Mouse (Mus musculus): ENCODE measurements at regions not wholly inside any gene's neighbourhood (a gene's known extent, or its start where the extent isn't known, plus 50 kb on each side); places are given as distances from the start of the nearest gene placed in this dataset.

DNA sequence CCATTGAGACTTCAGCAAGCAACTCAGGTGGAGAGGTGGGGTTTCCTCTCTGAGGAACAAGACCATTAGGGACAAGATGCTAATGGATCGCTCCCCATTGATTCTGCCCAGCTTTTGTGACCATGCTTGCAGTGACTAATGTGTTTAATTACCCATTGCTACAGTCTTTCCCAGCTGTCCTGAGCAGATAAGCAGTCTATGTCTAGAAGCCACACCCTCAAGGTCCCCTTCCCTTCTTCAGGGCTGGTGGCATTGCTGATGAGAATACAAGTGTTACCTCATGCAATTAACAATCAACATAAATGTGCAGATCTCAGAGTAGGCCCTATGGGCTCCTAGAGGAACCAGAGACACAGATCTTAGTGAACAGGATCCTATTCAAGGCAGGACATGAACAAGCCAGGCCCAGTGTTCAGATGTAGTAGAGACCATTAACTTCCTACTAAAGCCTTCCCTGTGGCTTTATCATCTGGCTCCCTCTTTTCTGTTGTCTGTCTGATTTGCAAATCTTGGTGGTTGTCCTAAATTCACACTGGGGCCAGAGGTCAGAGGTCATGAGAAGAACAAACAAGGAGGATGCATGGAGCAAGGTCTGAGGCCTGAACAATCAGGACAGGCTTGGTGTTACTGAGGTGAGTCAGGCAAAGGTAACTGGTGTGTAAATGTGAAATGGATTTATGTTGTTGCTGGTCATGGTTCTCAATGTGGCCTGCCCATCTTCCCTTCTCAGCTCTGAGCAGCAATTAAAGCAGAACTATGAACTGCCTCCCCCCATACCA, 56.8 kb downstream of the Odc1 start:
- Histone ChIP-seq H3K4me3 (no peak overlapping the region), H3K27me3 (ENCODE audit: poor library complexity, severe bottlenecking) (no peaks in the 10 kb centered on the region), H3K9me3 (no peaks in the 10 kb centered on the region), H3K36me3 (replicated peaks) (no peaks in the 10 kb centered on the region), H3K4me1 (no peaks in the 10 kb centered on the region), H3K27ac (no peak overlapping the region)
- 100% methylated on average over 1 of the region's 1 CpGs for WGBS
- DNase-seq (ENCODE audit: extremely low spot score, low spot score), result no peak

DNA sequence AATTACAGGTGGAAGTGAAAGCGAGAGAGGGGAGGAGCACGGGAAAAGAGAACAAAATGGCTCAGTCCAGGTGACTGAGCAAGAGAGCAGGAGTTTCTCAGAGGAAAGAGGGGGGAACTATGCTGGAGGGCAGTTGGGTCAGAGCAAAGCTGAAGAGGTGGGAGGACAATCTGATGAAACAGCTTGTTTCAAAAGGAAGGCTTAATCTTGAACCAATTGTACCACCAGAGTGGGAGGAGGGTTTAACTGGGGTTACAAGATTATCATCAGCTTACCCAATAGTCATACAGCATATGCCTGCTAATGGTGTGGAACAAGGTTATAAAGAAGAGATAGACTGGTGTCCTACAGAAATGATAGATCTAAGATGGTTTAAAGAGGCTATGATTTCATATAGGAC, 59.0 kb downstream of the Odc1 start:
- 0 out of 2 replicates have a peak, but pooled peaks cover 3% of the 10 kb centered on the region for H3K9me3 ChIP-seq
- 92% methylated on average over 2 of the region's 2 CpGs for WGBS

DNA sequence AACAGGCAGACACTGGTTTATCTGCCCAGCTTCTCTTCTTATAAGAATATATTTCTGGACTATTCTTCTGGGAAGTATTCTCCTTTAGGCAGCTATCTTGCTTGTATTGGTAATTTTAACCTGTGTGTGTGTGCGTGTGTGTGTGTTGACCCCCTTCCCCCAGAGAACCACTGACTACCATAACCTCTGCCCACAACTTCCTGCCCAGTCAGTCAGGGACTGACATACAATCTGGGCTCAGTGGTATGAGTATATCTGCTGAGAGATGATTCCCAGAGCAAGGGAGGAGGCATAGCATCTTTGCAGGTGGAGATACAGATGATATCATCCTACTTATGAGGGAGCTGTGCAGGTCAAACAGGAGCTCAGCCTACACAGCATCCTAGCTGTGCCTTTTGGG, 65.8 kb downstream of the Odc1 start:
- no peak for DNase-seq (ENCODE audit: extremely low spot score, low spot score)
- H3K4me3 ChIP-seq, result no peak overlapping the region
- H3K27me3 ChIP-seq (ENCODE audit: poor library complexity, severe bottlenecking), result no peaks in the 10 kb centered on the region
- 0 out of 2 replicates have a peak, but pooled peaks cover 3% of the 10 kb centered on the region for H3K9me3 ChIP-seq
- H3K27ac ChIP-seq, result no peak overlapping the region
- no peaks in the 10 kb centered on the region for H3K36me3 ChIP-seq (replicated peaks)
- peaks cover 7% of the 10 kb centered on the region for H3K4me1 ChIP-seq
- WGBS, result 94% methylated on average over 1 of the region's 1 CpGs

More for the DNA sequence above, 59.0 kb downstream of the Odc1 start:
- Histone ChIP-seq H3K4me1 (no peaks in the 10 kb centered on the region), H3K27me3 (ENCODE audit: poor library complexity, severe bottlenecking) (no peaks in the 10 kb centered on the region), H3K36me3 (replicated peaks) (no peaks in the 10 kb centered on the region), H3K27ac (no peak overlapping the region), H3K4me3 (no peak overlapping the region)
- DNase-seq (ENCODE audit: extremely low spot score, low spot score), result no peak

DNA sequence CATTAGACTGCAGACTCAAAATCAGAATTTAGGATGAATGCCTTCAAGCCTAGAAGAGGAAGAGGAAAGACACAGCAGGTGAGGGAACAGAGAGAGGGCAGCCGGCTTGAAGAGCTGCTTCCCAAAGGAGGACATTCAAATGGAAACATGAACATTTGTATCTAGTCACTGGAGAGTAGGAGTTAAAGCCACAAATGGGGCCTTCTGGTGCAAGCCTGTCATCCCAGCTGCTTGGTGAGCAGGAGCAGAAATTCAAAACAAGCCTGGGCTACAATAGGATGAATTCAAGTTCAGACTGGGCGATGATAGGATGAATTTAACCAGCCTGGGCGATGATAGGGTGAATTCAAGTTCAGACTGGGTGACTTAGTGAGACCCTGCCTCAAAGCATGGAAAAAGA, 67.4 kb downstream of the Odc1 start:
- 0 out of 2 replicates have a peak, but pooled peaks cover 3% of the 10 kb centered on the region for H3K27me3 ChIP-seq (ENCODE audit: poor library complexity, severe bottlenecking)
- no peak overlapping the region for H3K27ac ChIP-seq
- 82% methylated on average over 3 of the region's 3 CpGs for WGBS
- H3K4me1 ChIP-seq, result peaks cover 7% of the 10 kb centered on the region
- DNase-seq (ENCODE audit: extremely low spot score, low spot score), result no peak
- H3K4me3 ChIP-seq, result no peak overlapping the region
- no peaks in the 10 kb centered on the region for H3K36me3 ChIP-seq (replicated peaks)
- no peaks in the 10 kb centered on the region; the same call in 1 of the 2 replicates for H3K9me3 ChIP-seq

DNA sequence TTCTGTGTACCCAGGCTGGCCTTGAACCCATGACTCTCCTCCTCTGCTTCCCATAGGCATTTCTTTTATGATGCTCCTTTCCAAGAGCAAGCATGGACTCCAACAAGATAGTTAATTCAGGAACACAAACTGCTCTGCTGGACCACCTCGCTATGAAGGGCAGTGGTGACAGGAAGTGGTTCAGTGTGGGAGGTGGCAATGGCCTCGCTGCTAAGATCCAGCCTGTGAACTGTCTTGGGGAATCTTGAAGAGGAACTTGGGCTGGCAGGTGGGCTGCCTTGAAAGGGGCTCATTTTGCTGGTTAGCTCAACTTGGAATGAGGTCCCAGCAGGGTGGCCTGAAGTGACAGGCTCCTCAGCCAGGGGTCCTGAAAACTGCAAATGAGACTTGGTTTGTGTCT, 72.4 kb upstream of the Hpcal1 start:
- Histone ChIP-seq H3K36me3 (replicated peaks) (no peaks in the 10 kb centered on the region), H3K27ac (no peak overlapping the region), H3K4me3 (no peak overlapping the region), H3K4me1 (peaks cover 47% of the 10 kb centered on the region), H3K27me3 (ENCODE audit: poor library complexity, severe bottlenecking) (peaks cover 55% of the 10 kb centered on the region), H3K9me3 (no peaks in the 10 kb centered on the region; the same call in 1 of the 2 replicates)
- no peak for DNase-seq (ENCODE audit: extremely low spot score, low spot score)
- WGBS, result 40% methylated on average over 2 of the region's 2 CpGs

DNA sequence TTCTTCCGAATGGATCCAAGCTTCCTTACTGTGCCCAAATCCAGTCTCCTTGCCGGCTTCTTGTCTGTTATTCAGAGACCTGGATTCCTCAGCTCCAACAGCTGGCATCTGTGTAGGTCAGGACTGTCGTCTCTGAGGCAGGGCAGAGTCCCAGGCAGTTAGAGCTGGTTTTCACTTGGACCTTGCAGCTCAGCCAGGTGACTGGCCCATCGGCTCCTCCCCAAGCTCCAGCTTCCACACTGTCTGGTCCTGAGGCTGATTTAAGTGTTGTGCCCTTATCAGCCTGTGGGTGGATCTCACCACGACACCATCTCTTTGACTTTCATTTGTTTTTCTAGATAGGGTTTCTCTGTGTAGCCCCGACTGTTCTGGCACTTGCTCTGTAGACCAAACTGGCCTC, 70.4 kb upstream of the Hpcal1 start:
- 57% methylated on average over 6 of the region's 6 CpGs for WGBS
- no peak for DNase-seq (ENCODE audit: extremely low spot score, low spot score)
- Histone ChIP-seq H3K4me1 (peaks cover 59% of the 10 kb centered on the region), H3K27me3 (ENCODE audit: poor library complexity, severe bottlenecking) (peaks cover 74% of the 10 kb centered on the region), H3K9me3 (no peaks in the 10 kb centered on the region; the same call in 1 of the 2 replicates), H3K27ac (no peak overlapping the region), H3K36me3 (replicated peaks) (no peaks in the 10 kb centered on the region), H3K4me3 (no peak overlapping the region)

DNA sequence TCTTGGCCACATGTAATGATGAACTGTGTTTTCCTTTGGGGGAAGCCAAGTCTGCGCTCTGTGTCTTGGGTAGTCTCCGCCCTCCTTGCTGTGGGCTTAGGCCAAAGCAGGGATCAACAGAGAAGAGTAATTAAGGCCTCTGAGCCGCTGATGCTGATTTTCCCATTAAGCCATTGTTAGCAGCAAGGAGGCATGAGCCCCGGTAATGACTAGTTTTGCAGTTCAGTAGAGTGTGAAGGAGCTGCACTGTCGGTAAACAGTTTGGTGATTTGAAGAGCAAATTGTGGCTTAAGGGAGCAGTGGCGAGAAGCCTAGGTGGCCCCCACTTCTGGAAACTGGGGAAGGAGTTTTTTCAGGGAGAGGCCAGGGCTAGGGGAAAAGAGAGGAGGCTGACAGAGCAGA, 69.2 kb upstream of the Hpcal1 start:
- 11% methylated on average over 6 of the region's 6 CpGs for whole genome bisulfite sequencing
- H3K36me3 ChIP-seq (replicated peaks), result no peaks in the 10 kb centered on the region
- DNase-seq (ENCODE audit: extremely low spot score, low spot score), result peak; percentile 59
- peaks cover 72% of the 10 kb centered on the region for H3K4me1 ChIP-seq
- H3K27me3 ChIP-seq (ENCODE audit: poor library complexity, severe bottlenecking), result peaks cover 83% of the 10 kb centered on the region
- peak overlapping the region; percentile 68 for H3K27ac ChIP-seq
- H3K9me3 ChIP-seq, result no peaks in the 10 kb centered on the region; the same call in 1 of the 2 replicates
- H3K4me3 ChIP-seq, result no peak overlapping the region

DNA sequence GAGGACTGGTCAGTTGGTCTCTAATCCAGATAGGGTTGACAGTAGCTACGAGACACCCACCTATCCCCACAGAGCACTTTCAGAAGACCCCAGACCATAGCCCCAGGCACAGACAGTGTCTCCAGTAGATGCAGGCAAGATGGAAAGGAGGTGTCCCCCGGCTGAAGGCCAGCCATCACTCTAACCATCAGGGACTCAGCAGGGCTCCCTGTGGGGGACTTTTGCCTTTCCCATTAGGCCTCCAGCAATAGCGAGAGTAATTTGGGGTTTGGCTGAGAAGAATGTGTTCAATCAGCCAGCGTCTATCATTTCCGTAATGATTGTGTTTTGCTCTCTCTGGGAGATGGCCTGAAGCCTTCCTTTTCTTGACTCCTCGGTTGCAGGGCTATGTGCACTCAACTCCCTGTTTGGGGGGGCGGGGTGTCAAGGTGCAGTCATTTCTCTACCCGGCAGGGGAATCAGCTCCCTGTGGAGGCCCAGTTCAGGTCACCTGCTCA, 68.1 kb upstream of the Hpcal1 start:
- no peaks in the 10 kb centered on the region for H3K9me3 ChIP-seq
- 15% methylated on average over 8 of the region's 8 CpGs for WGBS
- H3K27ac ChIP-seq, result no peak overlapping the region
- no peak overlapping the region for H3K4me3 ChIP-seq
- no peaks in the 10 kb centered on the region for H3K36me3 ChIP-seq (replicated peaks)
- DNase-seq (ENCODE audit: extremely low spot score, low spot score), result peak; percentile 21
- H3K4me1 ChIP-seq, result peaks cover 74% of the 10 kb centered on the region
- peaks cover 87% of the 10 kb centered on the region for H3K27me3 ChIP-seq (ENCODE audit: poor library complexity, severe bottlenecking)

DNA sequence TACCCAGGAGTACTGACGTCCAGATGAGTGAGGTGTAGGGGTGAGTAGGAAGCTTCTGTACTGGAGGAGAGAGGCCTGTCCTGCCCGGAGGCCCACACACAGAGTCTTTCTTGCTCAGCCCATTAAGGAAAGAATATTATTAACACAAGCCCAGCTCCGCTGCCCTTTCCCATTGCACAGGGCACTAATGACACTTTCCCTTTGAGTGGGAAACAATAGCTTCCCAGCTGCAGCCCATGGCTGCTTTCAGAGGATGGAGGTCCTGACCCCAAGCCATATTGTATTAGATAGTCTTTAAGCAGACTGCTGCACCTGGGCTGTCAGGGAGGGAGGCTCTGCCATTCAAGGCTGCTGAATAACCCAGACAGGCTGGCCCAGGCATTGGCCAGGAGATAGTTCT, 64.6 kb upstream of the Hpcal1 start:
- WGBS, result 14% methylated on average over 3 of the region's 3 CpGs
- H3K27ac ChIP-seq, result peak overlapping the region; percentile 66; the same call in 1 of the 2 replicates
- peaks cover 59% of the 10 kb centered on the region for H3K4me1 ChIP-seq
- H3K27me3 ChIP-seq (ENCODE audit: poor library complexity, severe bottlenecking), result peaks cover 85% of the 10 kb centered on the region
- no peaks in the 10 kb centered on the region for H3K36me3 ChIP-seq (replicated peaks)
- no peaks in the 10 kb centered on the region; the same call in 1 of the 2 replicates for H3K9me3 ChIP-seq
- DNase-seq (ENCODE audit: extremely low spot score, low spot score), result peak; percentile 46
- H3K4me3 ChIP-seq, result no peak overlapping the region

DNA sequence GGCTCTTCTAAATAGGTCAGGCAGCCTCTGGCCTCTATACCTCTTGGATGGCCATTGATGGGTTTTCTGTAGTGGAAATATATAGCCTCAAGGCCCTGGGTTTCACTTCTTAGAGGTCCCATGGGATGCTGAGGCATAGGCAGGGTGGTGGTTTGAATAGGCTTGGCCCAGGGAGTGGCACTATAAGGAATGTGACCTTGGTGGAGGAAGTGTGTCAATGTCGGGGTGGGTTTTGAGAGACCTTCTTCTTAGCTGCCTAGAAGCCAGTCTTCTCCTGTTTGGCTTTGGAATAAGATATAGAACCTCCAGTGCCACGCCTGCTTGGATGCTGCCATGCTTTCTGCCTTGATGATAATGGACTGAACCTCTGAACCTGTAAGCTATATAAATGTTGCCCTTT, 59.5 kb upstream of the Hpcal1 start:
- peaks cover 8% of the 10 kb centered on the region for H3K4me1 ChIP-seq

DNA sequence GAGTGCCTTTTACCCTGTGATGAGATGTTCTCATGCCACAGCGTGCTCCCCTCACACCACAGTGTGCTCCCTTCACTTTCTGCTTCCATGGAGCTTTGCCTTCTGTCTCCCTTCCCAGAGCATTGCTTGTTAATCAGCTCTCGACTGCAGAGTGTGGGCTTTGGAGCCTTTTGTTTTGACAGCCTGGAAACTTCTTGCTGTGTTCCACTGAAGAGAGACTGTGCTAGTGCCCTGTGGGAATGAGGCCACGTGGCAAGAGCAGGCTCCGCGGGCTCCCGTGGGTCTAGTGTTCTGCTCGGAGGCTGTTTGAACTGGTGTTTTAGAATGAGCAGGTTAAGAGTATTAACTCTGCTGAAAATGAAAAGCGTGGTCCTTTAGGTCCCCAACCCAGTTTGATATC, 54.5 kb upstream of the Hpcal1 start:
- no peaks in the 10 kb centered on the region for H3K4me1 ChIP-seq
- H3K27ac ChIP-seq, result no peak overlapping the region
- H3K9me3 ChIP-seq, result peaks cover 8% of the 10 kb centered on the region; the same call in 1 of the 2 replicates
- peaks cover 8% of the 10 kb centered on the region; the same call in 1 of the 2 replicates for H3K27me3 ChIP-seq (ENCODE audit: poor library complexity, severe bottlenecking)
- no peak overlapping the region for H3K4me3 ChIP-seq
- H3K36me3 ChIP-seq (replicated peaks), result no peaks in the 10 kb centered on the region
- no peak for DNase-seq (ENCODE audit: extremely low spot score, low spot score)
- 81% methylated on average over 8 of the region's 8 CpGs for WGBS

More for the DNA sequence above, 59.5 kb upstream of the Hpcal1 start:
- Histone ChIP-seq H3K4me3 (no peak overlapping the region), H3K9me3 (peaks cover 8% of the 10 kb centered on the region; the same call in 1 of the 2 replicates), H3K36me3 (replicated peaks) (no peaks in the 10 kb centered on the region), H3K27ac (no peak overlapping the region), H3K27me3 (ENCODE audit: poor library complexity, severe bottlenecking) (peaks cover 52% of the 10 kb centered on the region)
- DNase-seq (ENCODE audit: extremely low spot score, low spot score), result no peak
- 95% methylated on average over 2 of the region's 2 CpGs for WGBS

DNA sequence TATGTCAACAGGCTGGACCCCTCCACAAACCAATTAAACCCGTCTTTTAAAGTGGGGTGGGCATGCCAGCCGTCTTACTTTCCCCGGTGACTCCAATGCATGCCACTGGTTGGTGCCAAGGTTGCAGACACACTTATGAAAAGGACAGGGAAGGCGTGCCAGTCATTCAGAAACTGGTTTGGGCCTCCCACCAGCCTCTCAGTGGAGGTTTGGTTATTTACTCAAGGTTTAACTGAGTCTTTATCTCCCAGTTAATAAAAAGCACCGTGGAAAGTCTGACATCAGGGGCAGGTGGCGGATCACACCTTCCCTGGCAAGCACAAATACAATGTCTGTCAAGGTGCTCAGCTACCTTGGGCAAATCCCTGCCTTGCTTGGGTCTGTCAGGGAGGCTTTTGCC, 54.1 kb upstream of the Hpcal1 start:
- WGBS, result 93% methylated on average over 6 of the region's 6 CpGs
- H3K27ac ChIP-seq, result no peak overlapping the region
- peaks cover 8% of the 10 kb centered on the region; the same call in 1 of the 2 replicates for H3K9me3 ChIP-seq
- H3K36me3 ChIP-seq (replicated peaks), result no peaks in the 10 kb centered on the region
- H3K27me3 ChIP-seq (ENCODE audit: poor library complexity, severe bottlenecking), result peaks cover 8% of the 10 kb centered on the region; the same call in 1 of the 2 replicates
- H3K4me1 ChIP-seq, result no peaks in the 10 kb centered on the region
- DNase-seq (ENCODE audit: extremely low spot score, low spot score), result no peak
- H3K4me3 ChIP-seq, result no peak overlapping the region

Measured in forebrain, embryonic 10.5 days (tissue).